Comparison of ENCODE assay signal across 22 mouse cellular contexts in genomic region chr11:118518743-118519142, GRCm38 (mm10). TPM values are rescaled to one million over a fixed set of nuclear protein-coding genes. Genes with fewer than 3 reads are reported as not detected.
DNase-seq lines count a peak whose midpoint lies in the region; ATAC-seq lines count a peak whose summit lies in the region.
"Had no signal": no experiment of that assay in that cellular context is flagged by ENCODE, and none has a peak within 500 bp of the region (broad histone marks: within the 10 kb centered on the region; RNA-seq: fewer than 3 reads in every experiment).

No protein-coding gene starts in this region.

- 61% methylated on average over 7 of the region's 7 CpGs for WGBS in neural tube, embryonic 13.5 days
- 81% methylated on average over 7 of the region's 7 CpGs for WGBS in neural tube, embryonic 15.5 days

- DNase-seq in heart, adult 9 months (ENCODE audit: low spot score in 2 of 2): peak; percentile 63 to 77
- peak; percentile 86 to 87 for DNase-seq in heart, postnatal 10 days
- peak; percentile 82 for DNase-seq in heart, postnatal 4 days
- no peak for DNase-seq in thymus, postnatal 36 days
- no peak for DNase-seq in left cerebral cortex, postnatal 14 days (ENCODE audit: low spot score in 2 of 2)
- no peak for DNase-seq in gastrocnemius, adult 8-10 months (ENCODE audit: low spot score in 2 of 2)
- DNase-seq: adrenal gland, postnatal 14 days; cerebellum, adult 11-12 months; cerebellum, adult 9-10 months; cerebellum, postnatal 25 days; forebrain, postnatal 0 days; gastrocnemius, postnatal 36 days; kidney, adult 8-10 months had no signal

- peaks cover 4% of the 10 kb centered on the region; the same call in 1 of the 2 replicates for H3K36me3 ChIP-seq in neural tube, embryonic 13.5 days
- no peaks in the 10 kb centered on the region for H3K36me3 ChIP-seq in neural tube, embryonic 15.5 days
- H3K36me3 ChIP-seq: embryonic facial prominence, embryonic 10.5 days; heart, embryonic 13.5 days; hindbrain, embryonic 15.5 days had no signal

- ATAC-seq in neural tube, embryonic 13.5 days (ENCODE audit: low read depth): no peak
- ATAC-seq in neural tube, embryonic 15.5 days (ENCODE audit: low FRiP score): no peak
- ATAC-seq: activated CD4-positive, CD25-positive, alpha-beta regulatory T cell, adult 4 months; forebrain, embryonic 13.5 days; forebrain, postnatal 0 days; intestine, embryonic 16.5 days; Patski had no signal

- H3K9me3 ChIP-seq in neural tube, embryonic 13.5 days: no peaks in the 10 kb centered on the region
- H3K9me3 ChIP-seq in neural tube, embryonic 15.5 days (replicated peaks): no peaks in the 10 kb centered on the region
- H3K9me3 ChIP-seq: embryonic facial prominence, embryonic 10.5 days; forebrain, embryonic 13.5 days; heart, embryonic 13.5 days; hindbrain, embryonic 15.5 days had no signal

- H3K9ac ChIP-seq in neural tube, embryonic 13.5 days: 0 out of 2 replicates have a peak overlapping the region, but pooled peaks have one; percentile 17
- H3K9ac ChIP-seq in neural tube, embryonic 15.5 days (replicated peaks): no peak overlapping the region
- H3K9ac ChIP-seq: forebrain, embryonic 13.5 days; forebrain, postnatal 0 days; heart, embryonic 13.5 days; hindbrain, embryonic 15.5 days had no signal

- H3K4me1 ChIP-seq in neural tube, embryonic 13.5 days (replicated peaks): peaks cover 49% of the 10 kb centered on the region
- peaks cover 22% of the 10 kb centered on the region for H3K4me1 ChIP-seq in neural tube, embryonic 15.5 days
- H3K4me1 ChIP-seq: heart, embryonic 13.5 days had no signal

- intact Hi-C loops in heart, postnatal 10 days (cut with DNase I): no loop called here
- intact Hi-C loops in left cerebral cortex, postnatal 14 days (cut with DNase I): no loop called here

- H3K4me2 ChIP-seq in neural tube, embryonic 13.5 days: no peak overlapping the region
- no peak overlapping the region for H3K4me2 ChIP-seq in neural tube, embryonic 15.5 days
- H3K4me2 ChIP-seq: forebrain, embryonic 13.5 days; heart, embryonic 13.5 days; hindbrain, embryonic 15.5 days had no signal

- no peaks in the 10 kb centered on the region for H3K27me3 ChIP-seq in neural tube, embryonic 13.5 days
- H3K27me3 ChIP-seq in neural tube, embryonic 15.5 days (replicated peaks): no peaks in the 10 kb centered on the region
- H3K27me3 ChIP-seq: forebrain, embryonic 13.5 days; hindbrain, embryonic 15.5 days; Patski had no signal

- H3K4me3 ChIP-seq in neural tube, embryonic 13.5 days: no peak overlapping the region
- H3K4me3 ChIP-seq in neural tube, embryonic 15.5 days (replicated peaks): no peak overlapping the region
- H3K4me3 ChIP-seq: embryonic facial prominence, embryonic 10.5 days; forebrain, embryonic 13.5 days; heart, embryonic 13.5 days; hindbrain, embryonic 15.5 days had no signal

- H3K27ac ChIP-seq in neural tube, embryonic 13.5 days (replicated peaks): no peak overlapping the region; the same call in 1 of the 2 replicates
- no peak overlapping the region for H3K27ac ChIP-seq in neural tube, embryonic 15.5 days (replicated peaks)
- H3K27ac ChIP-seq: embryonic facial prominence, embryonic 10.5 days; forebrain, embryonic 13.5 days; heart, embryonic 13.5 days; hindbrain, embryonic 15.5 days had no signal

RNA-seq across cellular contexts. Expression of gene Engase, which starts 42.1 kb away (rescaled TPM):
- 8.1 and 10.0 TPM in 2 replicates for polyA plus RNA-seq in neural tube, embryonic 13.5 days (2015; fragmentation: Nextera tagmentation; extraction: Ambion mirVana)
- 7.1 and 8.7 TPM in 2 replicates for polyA plus RNA-seq in neural tube, embryonic 15.5 days (2015; fragmentation: Nextera tagmentation; extraction: Ambion mirVana)
- total RNA-seq in heart, postnatal 10 days (2021): 1 to 10 TPM; 6.6 to 7.1 TPM
- total RNA-seq in heart, postnatal 4 days (2021): 1 to 10 TPM; 4.0 to 5.8 TPM
- total RNA-seq in left cerebral cortex, postnatal 14 days (2021): 10 to 100 TPM; 13.3 to 13.6 TPM
- total RNA-seq in gastrocnemius, adult 8-10 months (2022): 1 to 10 TPM; 4.3 to 6.8 (median 4.5) TPM

Comparison
In these comparisons a context has a peak if more than half of its experiments do, and no peak if none do; other contexts are left out.
1. DNase-seq: peak in heart, adult 9 months (2 of 2), heart, postnatal 10 days (2 of 2) and heart, postnatal 4 days (single experiment); none in thymus, postnatal 36 days (0 of 2), left cerebral cortex, postnatal 14 days (0 of 2) and gastrocnemius, adult 8-10 months (0 of 2).